Mouse (Mus musculus) small intestine, adult 2 months (tissue): Measurements from ENCODE around the gene Rpa2. TPM values are rescaled to one million over a fixed set of nuclear protein-coding genes. Genes with fewer than 3 reads are reported as not detected.

ENCODE experiments used
- H3K27ac ChIP-seq: fragments of 200-500 bp; 2 replicates; pipeline ENCODE4 v1.5.1; 2012; ENCODE audit warnings: low read depth, low read length, control low read depth, inconsistent platforms; ENCODE audit not compliant: insufficient read depth
- H3K27me3 ChIP-seq: fragments of 200-500 bp; 2 replicates; pipeline ENCODE4 v1.6.1; 2012; ENCODE audit warnings: mild to moderate bottlenecking, moderate library complexity, low read length, inconsistent platforms; ENCODE audit not compliant: control insufficient read depth, insufficient read depth
- H3K36me3 ChIP-seq: fragments of 200-500 bp; 2 replicates; pipeline ENCODE4 v1.6.1; 2012; ENCODE audit warnings: mild to moderate bottlenecking, low read length, control low read depth, inconsistent platforms; ENCODE audit not compliant: control insufficient read depth, insufficient read depth
- H3K4me1 ChIP-seq: fragments of 200-500 bp; 2 replicates; pipeline ENCODE4 v1.6.1; 2012; ENCODE audit warnings: low read length, inconsistent platforms, mixed read lengths; ENCODE audit not compliant: control insufficient read depth, insufficient read depth, insufficient read length
- H3K4me3 ChIP-seq: fragments of 200-500 bp; 2 replicates; pipeline ENCODE4 v1.5.1; 2012; ENCODE audit warnings: low read depth, mild to moderate bottlenecking, control low read depth, inconsistent platforms, low read length, moderate library complexity
- CTCF ChIP-seq: fragments of 200-500 bp; IDR thresholded peaks from 2 replicates; pipeline ENCODE4 v1.5.1; 2012; ENCODE audit warnings: low read depth, mild to moderate bottlenecking, control low read depth, inconsistent platforms, low read length, moderate library complexity, mixed read lengths; ENCODE audit not compliant: insufficient replicate concordance, insufficient read length; ENCODE audit errors: extremely low read depth
- POLR2A ChIP-seq: fragments of 200-500 bp; IDR thresholded peaks from 2 replicates; pipeline ENCODE4 v1.6.1; 2012; ENCODE audit warnings: low read depth, mild to moderate bottlenecking, control low read depth, inconsistent platforms, low read length, moderate library complexity
- WGBS: fragments of 180-500 bp; shearing (Covaris S2); methylation state at CpG from one replicate; pipeline ENCODE4 v1.1.7; 2018; 5-methylcytosine and 5-hydroxymethylcytosine counted together
- polyA plus RNA-seq: library from polyadenylated mRNA; depleted of rRNA; stranded (reverse); fragments of >200 nt; gene quantifications from 2 replicates; pipeline ENCODE4 v1.2.3, GENCODE M21; 2012; rRNA removed

Gene Rpa2
- polyA plus RNA-seq, 1 experiment = 8.7 TPM

DNA sequence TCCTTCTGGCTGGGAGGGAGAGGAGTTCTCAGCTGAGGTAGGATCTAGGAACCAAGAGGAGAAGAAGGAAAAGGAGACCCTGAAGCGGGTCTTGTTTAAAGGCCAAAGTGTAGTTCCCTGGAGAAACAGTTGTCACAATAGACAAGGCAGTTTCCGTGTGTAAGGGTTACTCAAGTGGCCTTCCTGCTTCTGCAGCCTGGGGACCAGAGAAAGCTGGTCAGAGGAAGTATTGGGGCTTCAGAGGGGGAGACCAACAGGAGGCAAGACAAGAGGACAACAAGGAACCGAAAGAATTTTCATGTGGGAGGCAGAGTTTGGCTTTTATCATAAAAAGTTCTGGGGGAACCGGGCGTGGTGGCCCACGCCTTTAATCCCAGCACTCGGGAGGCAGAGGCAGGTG is 48.3 kb downstream of the Rpa2 start:
- no peaks in the 10 kb centered on the region for H3K36me3 ChIP-seq
- no peaks in the 10 kb centered on the region for H3K27me3 ChIP-seq
- H3K27ac ChIP-seq = peak overlapping the region; percentile 5; the same call in 1 of the 2 replicates
- H3K4me3 ChIP-seq = no peak overlapping the region
- H3K4me1 ChIP-seq = no peaks in the 10 kb centered on the region
- WGBS = 66% methylated on average over 7 of the region's 7 CpGs
- TF ChIP-seq POLR2A = no peak
- no peak for TF ChIP-seq CTCF

DNA sequence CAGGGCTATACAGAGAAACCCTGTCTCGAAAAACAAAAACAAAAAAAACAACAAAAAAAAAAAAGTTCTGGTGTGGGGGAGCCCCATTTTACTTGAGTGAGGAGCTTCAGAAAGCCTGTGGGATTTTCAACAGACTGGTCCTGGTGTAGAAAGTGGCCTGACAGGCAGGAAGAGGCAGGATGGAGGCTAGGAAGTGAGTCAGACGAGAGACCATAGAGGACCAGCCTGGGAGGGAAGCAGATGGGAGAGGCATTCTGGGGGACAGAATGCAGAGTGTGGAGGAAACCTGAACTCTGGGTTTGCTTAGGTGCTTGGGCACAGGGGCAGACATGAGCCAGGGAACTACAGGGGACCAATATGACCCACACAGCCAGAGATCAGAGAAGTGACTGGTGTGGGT is 48.7 kb downstream of the Rpa2 start:
- peak overlapping the region; percentile 32; the same call in 1 of the 2 replicates for H3K27ac ChIP-seq

GRCm38 (mm10) chr4:132818442-132818841 is 50.3 kb downstream of the Rpa2 start:
- 65% methylated on average over 2 of the region's 2 CpGs for WGBS
- TF ChIP-seq POLR2A (no peak), CTCF (no peak)
- H3K4me1 ChIP-seq = no peaks in the 10 kb centered on the region
- no peak overlapping the region for H3K27ac ChIP-seq
- no peak overlapping the region for H3K4me3 ChIP-seq
- H3K27me3 ChIP-seq = no peaks in the 10 kb centered on the region
- H3K36me3 ChIP-seq = no peaks in the 10 kb centered on the region

More for the DNA sequence above, 48.7 kb downstream of the Rpa2 start:
- TF ChIP-seq CTCF (no peak), POLR2A (no peak)
- H3K4me3 ChIP-seq = no peak overlapping the region
- no peaks in the 10 kb centered on the region for H3K36me3 ChIP-seq
- no peaks in the 10 kb centered on the region for H3K4me1 ChIP-seq
- WGBS = 71% methylated on average over 2 of the region's 2 CpGs
- H3K27me3 ChIP-seq = no peaks in the 10 kb centered on the region

- Histone ChIP-seq H3K36me3 (peaks cover 21% of the 10 kb centered on the region), H3K27ac (no peak overlapping the region), H3K4me1 (no peaks in the 10 kb centered on the region), H3K27me3 (no peaks in the 10 kb centered on the region), H3K4me3 (no peak overlapping the region)
- TF ChIP-seq CTCF = peak; percentile 82; the same call in 1 of the 2 replicates
- TF ChIP-seq POLR2A = no peak
- WGBS = 58% methylated on average over 8 of the region's 8 CpGs
Observed at GRCm38 (mm10) chr4:132823614-132824366, 55.7 kb downstream of the Rpa2 start.

Other genes starting within 250 kb of the Rpa2 start
- gene Atpif1, start 234.7 kb upstream of the Rpa2 start, polyA plus RNA-seq = 63.8 and 147 TPM in 2 replicates
- 5.0 and 9.0 TPM in 2 replicates for gene Dnajc8, start 232.8 kb upstream of the Rpa2 start, polyA plus RNA-seq
- 2.9 and 3.1 TPM in 2 replicates for gene Ptafr, start 204.3 kb upstream of the Rpa2 start, polyA plus RNA-seq
- gene Eya3, start 129.3 kb upstream of the Rpa2 start, polyA plus RNA-seq = 13.3 and 20.7 TPM in 2 replicates
- gene Xkr8, start 35.8 kb upstream of the Rpa2 start, polyA plus RNA-seq = 3.2 and 6.0 TPM in 2 replicates
- gene Smpdl3b, start 11.1 kb upstream of the Rpa2 start, polyA plus RNA-seq = 126 and 144 TPM in 2 replicates
- gene Themis2, start 28.1 kb downstream of the Rpa2 start, polyA plus RNA-seq = 4.0 and 4.9 TPM in 2 replicates
- gene Ppp1r8, start 74.8 kb downstream of the Rpa2 start, polyA plus RNA-seq = 8.0 and 15.6 TPM in 2 replicates
- 8.6 and 18.9 TPM in 2 replicates for gene Stx12, start 116.2 kb downstream of the Rpa2 start, polyA plus RNA-seq
- gene Fam76a, start 154.2 kb downstream of the Rpa2 start, polyA plus RNA-seq = 3.4 and 10.7 TPM in 2 replicates
- gene Fgr, start 205.8 kb downstream of the Rpa2 start, polyA plus RNA-seq = 3.5 and 3.8 TPM in 2 replicates
- gene Ahdc1, start 242.9 kb downstream of the Rpa2 start, polyA plus RNA-seq = 13.8 and 23.7 TPM in 2 replicates